8 mouse cellular contexts compared by ENCODE assay signal in genomic region chr16:57398387-57399214, GRCm38 (mm10). TPM values are rescaled to one million over a fixed set of nuclear protein-coding genes. Genes with fewer than 3 reads are reported as not detected.
DNase-seq lines count a peak whose midpoint lies in the region; ATAC-seq and TF ChIP-seq lines count a peak whose summit lies in the region.

No protein-coding gene starts in this region.

- peak overlapping the region; percentile 27; the same call in 1 of the 2 replicates for H3K4me2 ChIP-seq in kidney, embryonic 15.5 days
- peak overlapping the region; percentile 37 for H3K4me2 ChIP-seq in limb, embryonic 13.5 days (replicated peaks)
- H3K4me2 ChIP-seq in neural tube, embryonic 11.5 days (ENCODE audit: low read depth) = no peak overlapping the region
- H3K4me2 ChIP-seq in stomach, postnatal 0 days (replicated peaks; ENCODE audit: low read depth) = no peak overlapping the region

- no peaks in the 10 kb centered on the region for H3K9me3 ChIP-seq in kidney, embryonic 15.5 days (replicated peaks)
- H3K9me3 ChIP-seq in limb, embryonic 13.5 days = no peaks in the 10 kb centered on the region
- H3K9me3 ChIP-seq in neural tube, embryonic 11.5 days (ENCODE audit: control insufficient read depth, low read length) = no peaks in the 10 kb centered on the region
- no peaks in the 10 kb centered on the region for H3K9me3 ChIP-seq in stomach, postnatal 0 days (ENCODE audit: control insufficient read depth, low read length)

- peak; percentile 23; the same call in 1 of the 2 replicates for ATAC-seq in kidney, embryonic 15.5 days (replicated peaks; ENCODE audit: low FRiP score)
- peak; percentile 78 for ATAC-seq in limb, embryonic 13.5 days (ENCODE audit: low FRiP score, low read depth)
- ATAC-seq in neural tube, embryonic 11.5 days (ENCODE audit: insufficient read depth, low FRiP score, low TSS enrichment) = peak; percentile 43; the same call in 1 of the 2 replicates
- ATAC-seq in stomach, postnatal 0 days (ENCODE audit: low FRiP score, low TSS enrichment) = no peak

- peaks cover 33% of the 10 kb centered on the region for H3K4me1 ChIP-seq in kidney, embryonic 15.5 days
- H3K4me1 ChIP-seq in limb, embryonic 13.5 days = peaks cover 73% of the 10 kb centered on the region
- H3K4me1 ChIP-seq in neural tube, embryonic 11.5 days (ENCODE audit: control insufficient read depth, insufficient read depth, low read length) = no peaks in the 10 kb centered on the region
- H3K4me1 ChIP-seq in stomach, postnatal 0 days (replicated peaks; ENCODE audit: control insufficient read depth, insufficient read depth) = no peaks in the 10 kb centered on the region

- no peak for TF ChIP-seq EP300 in stomach, postnatal 0 days (optimal IDR thresholded peaks at IDR 0.05)

- peak; percentile 49 to 51 for DNase-seq in urinary bladder, adult 18-20 months (ENCODE audit: low spot score in 2 of 2)
- no peak for DNase-seq in urinary bladder, adult 2 months (ENCODE audit: low spot score)
- DNase-seq in embryo, embryonic 10 days (ENCODE audit: low spot score) = peak; percentile 87
- DNase-seq in heart, adult 8-10 months (ENCODE audit: low spot score) = peak; percentile 82
- peak; percentile 58 for DNase-seq in neural tube, embryonic 11.5 days (ENCODE audit: low spot score)
- DNase-seq in stomach, postnatal 0 days (ENCODE audit: low spot score) = peak; percentile 57

- no peaks in the 10 kb centered on the region for H3K27me3 ChIP-seq in kidney, embryonic 15.5 days
- H3K27me3 ChIP-seq in limb, embryonic 13.5 days = no peaks in the 10 kb centered on the region
- no peaks in the 10 kb centered on the region for H3K27me3 ChIP-seq in neural tube, embryonic 11.5 days (ENCODE audit: control insufficient read depth, insufficient read depth, low read length)
- no peaks in the 10 kb centered on the region for H3K27me3 ChIP-seq in stomach, postnatal 0 days (ENCODE audit: control insufficient read depth, insufficient read depth, low read length)

- H3K4me3 ChIP-seq in kidney, embryonic 15.5 days (replicated peaks) = no peak overlapping the region
- no peak overlapping the region for H3K4me3 ChIP-seq in limb, embryonic 13.5 days
- no peak overlapping the region for H3K4me3 ChIP-seq in neural tube, embryonic 11.5 days (ENCODE audit: low read depth, low read length)
- H3K4me3 ChIP-seq in stomach, postnatal 0 days (ENCODE audit: low read depth, low read length) = no peak overlapping the region

- H3K36me3 ChIP-seq in kidney, embryonic 15.5 days = no peaks in the 10 kb centered on the region
- no peaks in the 10 kb centered on the region for H3K36me3 ChIP-seq in limb, embryonic 13.5 days
- H3K36me3 ChIP-seq in neural tube, embryonic 11.5 days (ENCODE audit: control insufficient read depth, insufficient read depth, low read length) = no peaks in the 10 kb centered on the region
- no peaks in the 10 kb centered on the region for H3K36me3 ChIP-seq in stomach, postnatal 0 days (ENCODE audit: control insufficient read depth, insufficient read depth, low read length)

- H3K27ac ChIP-seq in kidney, embryonic 15.5 days = peak overlapping the region; percentile 59
- peak overlapping the region; percentile 69 for H3K27ac ChIP-seq in limb, embryonic 13.5 days
- no peak overlapping the region for H3K27ac ChIP-seq in neural tube, embryonic 11.5 days (ENCODE audit: low read depth, low read length)
- no peak overlapping the region for H3K27ac ChIP-seq in stomach, postnatal 0 days (replicated peaks)

- no peak overlapping the region for H3K9ac ChIP-seq in kidney, embryonic 15.5 days
- no peak overlapping the region for H3K9ac ChIP-seq in limb, embryonic 13.5 days
- H3K9ac ChIP-seq in neural tube, embryonic 11.5 days (ENCODE audit: low read length) = no peak overlapping the region
- no peak overlapping the region for H3K9ac ChIP-seq in stomach, postnatal 0 days (ENCODE audit: low read length)

- 56% methylated on average over 18 of the region's 18 CpGs for WGBS in kidney, embryonic 15.5 days
- 42% methylated on average over 18 of the region's 18 CpGs for WGBS in limb, embryonic 13.5 days
- 67% methylated on average over 18 of the region's 18 CpGs for WGBS in neural tube, embryonic 11.5 days
- WGBS in stomach, postnatal 0 days = 56% methylated on average over 18 of the region's 18 CpGs

- TF ChIP-seq CTCF in stomach, postnatal 0 days (IDR thresholded peaks at IDR 0.05; ENCODE audit: low read depth) = peak; percentile 92

RNA-seq across cellular contexts. Expression of gene Filip1l, which starts 45.7 kb away (rescaled TPM):
- polyA plus RNA-seq in urinary bladder, adult 2 months (2012; rRNA removed) = 57.1 and 66.5 TPM in 2 replicates
- 10 to 100 TPM; 25.5 to 36.2 (median 31.4) TPM for total RNA-seq in heart, adult 8-10 months (2022)
- 24.2 and 24.8 TPM in 2 replicates for polyA plus RNA-seq in kidney, embryonic 15.5 days (2015; fragmentation: Nextera tagmentation; extraction: Ambion mirVana)
- polyA plus RNA-seq in limb, embryonic 13.5 days (2015; fragmentation: Nextera tagmentation; extraction: Ambion mirVana) = 31.5 and 37.3 TPM in 2 replicates
- 13.0 and 15.4 TPM in 2 replicates for polyA plus RNA-seq in neural tube, embryonic 11.5 days (2014; fragmentation: Nextera tagmentation; extraction: Ambion mirVana)
- polyA plus RNA-seq in stomach, postnatal 0 days (2015; fragmentation: Nextera tagmentation; extraction: Ambion mirVana) = 35.3 and 41.6 TPM in 2 replicates

Comparison
In these comparisons a context has a peak if more than half of its experiments do, and no peak if none do; other contexts are left out.
1. H3K27ac ChIP-seq: peak in kidney, embryonic 15.5 days (single experiment) and limb, embryonic 13.5 days (single experiment); none in neural tube, embryonic 11.5 days (single experiment) and stomach, postnatal 0 days (single experiment).
2. H3K4me2 ChIP-seq: peak in kidney, embryonic 15.5 days (single experiment) and limb, embryonic 13.5 days (single experiment); none in neural tube, embryonic 11.5 days (single experiment) and stomach, postnatal 0 days (single experiment).